Mouse (Mus musculus) liver, embryonic 15.5 days (tissue): ENCODE measurements around the gene Speer4f2. TPM values are rescaled to one million over a fixed set of nuclear protein-coding genes. Genes with fewer than 3 reads are reported as not detected.
"Not testable (repeated sequence)": the region's sequence is repeated elsewhere in the genome, so short reads cannot be mapped to it uniquely, and the experiment has no call there.

Experiments
- ATAC-seq: fragments of 200-750 bp; cut with Nextera tagmentation; 2 replicates; pipeline ENCODE4 v1.8.0; 2017; ENCODE audit warnings: moderate number of reproducible peaks, mild to moderate bottlenecking, moderate library complexity; ENCODE audit not compliant: insufficient read depth
- H3K27ac ChIP-seq: fragments of 300-500 bp; sonication (generic); replicated peaks from 2 replicates; pipeline ENCODE4 v1.5.1; 2015; ENCODE audit warnings: mild to moderate bottlenecking, inconsistent platforms
- H3K27me3 ChIP-seq: fragments of 300-500 bp; sonication (generic); 2 replicates; pipeline ENCODE4 v1.6.1; 2015; ENCODE audit warnings: mild to moderate bottlenecking, inconsistent platforms
- H3K36me3 ChIP-seq: fragments of 300-500 bp; sonication (generic); replicated peaks from 2 replicates; pipeline ENCODE4 v1.6.1; 2015; ENCODE audit warnings: moderate library complexity, mild to moderate bottlenecking, inconsistent platforms
- H3K4me1 ChIP-seq: fragments of 300-500 bp; sonication (generic); replicated peaks from 2 replicates; pipeline ENCODE4 v1.6.1; 2015; ENCODE audit warnings: inconsistent platforms
- H3K4me2 ChIP-seq: fragments of 300-500 bp; sonication (generic); 2 replicates; pipeline ENCODE4 v1.6.1; 2015; ENCODE audit warnings: moderate library complexity, mild to moderate bottlenecking, inconsistent platforms
- H3K4me3 ChIP-seq: fragments of 300-500 bp; sonication (generic); replicated peaks from 2 replicates; pipeline ENCODE4 v1.5.1; 2015; ENCODE audit warnings: mild to moderate bottlenecking, inconsistent platforms
- H3K9ac ChIP-seq: fragments of 300-500 bp; sonication (generic); 2 replicates; pipeline ENCODE4 v1.6.1; 2015; ENCODE audit warnings: moderate library complexity, mild to moderate bottlenecking, inconsistent platforms
- H3K9me3 ChIP-seq: fragments of 300-500 bp; sonication (generic); replicated peaks from 2 replicates; pipeline ENCODE4 v1.6.1; 2016; ENCODE audit warnings: inconsistent platforms
- WGBS: fragments of 180-500 bp; shearing (Covaris S2); methylation state at CpG from one replicate; pipeline ENCODE4 v1.1.7; 2015; ENCODE audit warnings: mixed read lengths; ENCODE audit not compliant: insufficient replicate concordance; 5-methylcytosine and 5-hydroxymethylcytosine counted together
- polyA plus RNA-seq: library from polyadenylated mRNA; unstranded; fragments of >200 nt; fragmentation: Nextera tagmentation; extraction: Ambion mirVana; gene quantifications from 2 replicates; pipeline ENCODE4 v1.2.1, GENCODE M21; 2015

The Speer4f2 gene
- polyA plus RNA-seq = not detected in 2 replicates

GRCm38 (mm10) chr5:17372880-17373279 lies at the start of gene Speer4f2:
Gene Speer4f2, plus strand, starts transcription at chr5:17373180.
- 73% methylated on average over 1 of the region's 1 CpGs for WGBS
- not testable (repeated sequence) for H3K9ac ChIP-seq, H3K4me3 ChIP-seq, H3K4me1 ChIP-seq, H3K27me3 ChIP-seq, H3K36me3 ChIP-seq, ATAC-seq, H3K27ac ChIP-seq, H3K9me3 ChIP-seq, H3K4me2 ChIP-seq

GRCm38 (mm10) chr5:17328946-17329566 lies 43.9 kb upstream of the Speer4f2 start:
- no peak overlapping the region for H3K4me3 ChIP-seq
- no peak for ATAC-seq
- no peaks in the 10 kb centered on the region for H3K4me1 ChIP-seq
- no peak overlapping the region for H3K4me2 ChIP-seq
- no peaks in the 10 kb centered on the region for H3K9me3 ChIP-seq
- no peak overlapping the region for H3K9ac ChIP-seq
- no peaks in the 10 kb centered on the region for H3K27me3 ChIP-seq
- H3K36me3 ChIP-seq = no peaks in the 10 kb centered on the region
- 40% methylated on average over 2 of the region's 2 CpGs for WGBS
- H3K27ac ChIP-seq = no peak overlapping the region

- Histone ChIP-seq H3K4me1 (no peaks in the 10 kb centered on the region), H3K4me2 (no peak overlapping the region), H3K9ac (no peak overlapping the region), H3K27ac (no peak overlapping the region), H3K27me3 (no peaks in the 10 kb centered on the region), H3K9me3 (no peaks in the 10 kb centered on the region), H3K36me3 (no peaks in the 10 kb centered on the region), H3K4me3 (no peak overlapping the region)
- WGBS = 60% methylated on average over 1 of the region's 1 CpGs
- ATAC-seq = no peak
Observed at GRCm38 (mm10) chr5:17334836-17335235, 38.1 kb upstream of the Speer4f2 start.

- not testable (repeated sequence) for H3K4me3 ChIP-seq, H3K27ac ChIP-seq, H3K4me1 ChIP-seq, H3K4me2 ChIP-seq, H3K27me3 ChIP-seq, H3K36me3 ChIP-seq, ATAC-seq, H3K9me3 ChIP-seq, H3K9ac ChIP-seq
- 40% methylated on average over 2 of the region's 2 CpGs for WGBS
Observed at GRCm38 (mm10) chr5:17345741-17346140, 27.2 kb upstream of the Speer4f2 start.

- Histone ChIP-seq H3K4me2 (no peak overlapping the region), H3K9me3 (no peaks in the 10 kb centered on the region), H3K4me1 (no peaks in the 10 kb centered on the region), H3K27ac (no peak overlapping the region), H3K36me3 (no peaks in the 10 kb centered on the region), H3K27me3 (no peaks in the 10 kb centered on the region), H3K4me3 (no peak overlapping the region), H3K9ac (no peak overlapping the region)
- no peak for ATAC-seq
Observed at GRCm38 (mm10) chr5:17359394-17359999, 13.5 kb upstream of the Speer4f2 start.

- H3K4me2 ChIP-seq = no peak overlapping the region
- H3K4me3 ChIP-seq = no peak overlapping the region
- H3K27me3 ChIP-seq = no peaks in the 10 kb centered on the region
- ATAC-seq = no peak
- H3K9me3 ChIP-seq = no peaks in the 10 kb centered on the region
- H3K27ac ChIP-seq = no peak overlapping the region
- no peaks in the 10 kb centered on the region for H3K36me3 ChIP-seq
- 59% methylated on average over 7 of the region's 7 CpGs for WGBS
- no peaks in the 10 kb centered on the region for H3K4me1 ChIP-seq
- H3K9ac ChIP-seq = no peak overlapping the region
Observed at GRCm38 (mm10) chr5:17389926-17390325, 16.9 kb downstream of the Speer4f2 start.

DNA sequence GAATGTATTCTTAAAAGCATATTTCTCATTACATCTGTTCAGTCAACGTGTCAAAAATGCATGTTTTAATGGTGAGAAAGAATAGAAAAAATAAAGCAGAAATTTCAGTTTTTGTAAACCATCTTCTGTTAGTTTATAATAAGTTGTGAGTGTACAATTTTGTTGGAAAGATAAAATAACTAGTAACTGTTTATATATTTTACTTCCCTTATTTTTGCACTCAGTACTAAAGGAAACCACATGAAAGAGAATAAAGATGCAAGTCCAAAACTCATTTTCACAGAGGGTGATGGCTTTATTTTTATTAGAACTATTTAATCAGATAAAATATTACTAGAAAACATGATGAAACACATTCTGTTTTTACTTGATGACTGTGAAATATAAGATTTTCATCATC lies 18.2 kb downstream of the Speer4f2 start:
- no peak overlapping the region for H3K9ac ChIP-seq
- no peaks in the 10 kb centered on the region for H3K9me3 ChIP-seq
- no peak overlapping the region for H3K4me3 ChIP-seq
- no peak overlapping the region for H3K4me2 ChIP-seq
- no peaks in the 10 kb centered on the region for H3K36me3 ChIP-seq
- WGBS = 41% methylated on average over 1 of the region's 1 CpGs
- no peak overlapping the region for H3K27ac ChIP-seq
- H3K27me3 ChIP-seq = no peaks in the 10 kb centered on the region
- no peak for ATAC-seq
- H3K4me1 ChIP-seq = no peaks in the 10 kb centered on the region

DNA sequence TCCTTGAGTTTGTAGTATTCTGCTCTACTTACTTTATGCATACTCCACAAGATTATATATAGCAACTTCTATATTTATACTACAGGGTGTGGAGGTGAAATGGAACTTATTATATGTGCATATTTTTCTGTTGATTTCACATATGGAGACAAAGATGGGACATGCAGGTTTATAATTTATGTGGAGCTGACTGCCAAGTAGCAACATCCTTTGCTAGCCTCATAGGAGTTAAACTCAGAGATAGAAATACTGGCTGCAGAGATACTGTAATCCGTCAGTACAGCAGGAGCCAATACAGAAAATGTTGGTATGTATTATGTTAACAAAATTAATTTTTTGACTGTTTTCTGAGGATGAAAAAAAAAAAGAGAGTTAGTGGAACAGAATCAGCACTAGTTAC lies 27.6 kb downstream of the Speer4f2 start:
- 33% methylated on average over 1 of the region's 1 CpGs for WGBS
- Histone ChIP-seq H3K4me2 (no peak overlapping the region), H3K36me3 (no peaks in the 10 kb centered on the region), H3K27me3 (no peaks in the 10 kb centered on the region), H3K27ac (no peak overlapping the region), H3K9ac (no peak overlapping the region), H3K4me3 (no peak overlapping the region), H3K4me1 (peaks cover 4% of the 10 kb centered on the region; the same call in 1 of the 2 replicates), H3K9me3 (no peaks in the 10 kb centered on the region)
- no peak for ATAC-seq

DNA sequence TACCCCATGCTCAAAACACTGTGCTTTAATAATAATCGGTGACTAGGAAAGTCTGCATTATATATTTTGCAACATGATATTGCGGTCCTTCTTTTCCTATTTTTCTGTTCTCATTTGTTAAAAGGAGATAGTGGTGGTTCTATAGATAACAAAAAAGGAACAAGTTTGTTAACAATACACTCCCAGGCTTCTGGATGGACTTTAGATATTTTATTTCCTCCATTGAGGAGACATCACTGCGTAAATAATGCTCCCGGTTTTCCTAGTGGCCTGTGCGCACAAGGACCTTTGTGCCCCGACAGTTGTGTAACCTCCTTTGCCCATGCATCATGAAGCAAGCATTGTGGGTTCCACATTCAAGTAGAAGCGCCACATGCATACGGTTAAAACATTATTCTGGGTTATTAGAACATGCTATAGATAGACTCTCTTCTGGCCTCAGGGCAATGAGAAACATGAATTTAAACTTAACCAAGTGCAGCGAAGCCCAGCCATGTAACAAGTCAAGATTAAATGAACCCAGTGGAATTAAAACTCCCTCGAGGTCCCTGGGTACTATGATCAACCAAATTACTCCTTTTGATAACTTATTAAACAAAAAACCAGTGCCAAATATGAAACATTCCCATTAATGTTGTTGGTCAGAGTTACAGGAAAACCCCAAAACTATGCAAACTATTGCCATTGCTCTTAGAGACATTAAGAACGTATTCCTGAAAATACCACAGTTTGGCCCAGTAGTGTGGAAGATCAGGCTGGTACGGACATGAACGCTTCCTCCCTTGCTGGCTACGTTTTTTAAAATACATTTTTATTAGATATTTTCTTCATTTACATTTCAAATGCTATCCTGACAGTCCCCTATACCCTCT lies 28.5 kb downstream of the Speer4f2 start:
- 64% methylated on average over 14 of the region's 14 CpGs for WGBS

DNA sequence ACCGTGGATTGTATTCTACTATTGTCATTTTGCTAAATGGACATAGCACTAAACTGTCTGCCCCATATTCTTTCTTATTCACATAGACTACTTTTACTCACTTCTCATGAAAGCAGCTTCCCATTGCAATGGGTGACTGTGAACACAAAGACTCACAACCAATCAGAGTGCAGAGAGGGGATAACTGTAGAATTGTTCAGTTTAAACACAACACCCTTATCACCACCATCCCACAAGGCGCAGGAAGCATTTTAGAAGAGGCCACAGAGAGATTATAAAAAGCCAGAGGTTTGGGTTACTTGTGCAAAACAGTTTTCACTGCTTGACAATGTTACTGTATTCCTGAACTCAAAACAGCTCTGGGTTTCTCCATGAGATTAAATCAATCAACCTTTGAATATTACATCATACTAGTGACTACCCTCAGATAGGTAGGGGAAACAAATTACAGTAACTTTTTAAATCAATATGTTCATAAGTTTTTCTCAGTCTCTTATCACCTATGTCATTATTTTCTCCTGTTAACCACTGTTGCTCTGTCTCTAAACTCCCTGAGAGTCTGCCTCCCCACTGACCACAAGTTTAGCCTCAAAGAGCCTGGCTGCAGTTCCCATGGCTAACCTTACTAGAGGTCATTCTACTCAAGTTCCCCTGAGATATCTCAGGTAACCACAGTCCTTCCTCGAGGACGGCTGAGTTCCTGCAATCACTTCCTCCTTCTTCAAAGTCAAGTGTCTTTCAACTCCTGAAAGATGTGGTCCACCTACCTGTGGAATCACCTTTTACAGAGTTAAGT lies 29.5 kb downstream of the Speer4f2 start:
- no peak overlapping the region for H3K4me2 ChIP-seq
- ATAC-seq = peak; percentile 64; the same call in 1 of the 2 replicates
- H3K9me3 ChIP-seq = no peaks in the 10 kb centered on the region
- no peaks in the 10 kb centered on the region for H3K27me3 ChIP-seq
- WGBS = 28% methylated on average over 4 of the region's 4 CpGs
- H3K4me3 ChIP-seq = no peak overlapping the region
- H3K4me1 ChIP-seq = peaks cover 4% of the 10 kb centered on the region; the same call in 1 of the 2 replicates
- H3K9ac ChIP-seq = no peak overlapping the region
- H3K36me3 ChIP-seq = no peaks in the 10 kb centered on the region
- H3K27ac ChIP-seq = no peak overlapping the region

More for the DNA sequence above, 28.5 kb downstream of the Speer4f2 start:
- Histone ChIP-seq H3K4me1 (peaks cover 4% of the 10 kb centered on the region; the same call in 1 of the 2 replicates), H3K27me3 (no peaks in the 10 kb centered on the region), H3K4me3 (no peak overlapping the region), H3K36me3 (no peaks in the 10 kb centered on the region), H3K4me2 (no peak overlapping the region), H3K9me3 (no peaks in the 10 kb centered on the region), H3K27ac (no peak overlapping the region), H3K9ac (no peak overlapping the region)
- ATAC-seq = no peak

GRCm38 (mm10) chr5:17403584-17403983 lies 30.6 kb downstream of the Speer4f2 start:
- Histone ChIP-seq H3K4me1 (peaks cover 4% of the 10 kb centered on the region; the same call in 1 of the 2 replicates), H3K27me3 (no peaks in the 10 kb centered on the region), H3K9me3 (no peaks in the 10 kb centered on the region), H3K27ac (no peak overlapping the region), H3K9ac (no peak overlapping the region), H3K4me2 (no peak overlapping the region), H3K4me3 (no peak overlapping the region), H3K36me3 (no peaks in the 10 kb centered on the region)
- no peak for ATAC-seq
